Mouse (Mus musculus): Measurements from ENCODE around the gene Larp4.
"Not testable (repeated sequence)": the region's sequence is repeated elsewhere in the genome, so short reads cannot be mapped to it uniquely, and the experiment has no call there.

Larp4 gene

DNA sequence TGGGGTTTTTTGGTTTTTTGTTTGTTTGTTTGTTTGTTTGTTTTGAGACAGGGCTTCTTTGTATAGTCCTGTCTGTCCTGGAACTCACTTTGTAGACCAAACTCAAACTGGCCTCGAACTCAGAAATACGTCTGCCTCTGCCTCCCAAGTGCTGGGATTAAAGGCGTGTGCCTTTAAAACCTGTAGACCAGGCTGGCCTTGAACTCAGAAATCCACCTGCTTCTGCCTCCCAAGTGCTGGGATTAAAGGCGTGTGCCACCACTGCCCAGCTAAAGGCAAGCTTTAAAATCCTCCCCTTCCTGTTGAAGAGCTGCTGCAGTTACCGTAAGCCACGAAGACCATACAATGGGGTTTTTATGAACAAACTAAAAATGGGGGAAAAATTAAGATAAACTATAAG lies at the start of gene Larp4:
Larp4 (plus strand) TSS at position 301 of the 400 bp plus-strand sequence.
- not testable (repeated sequence) for DNase-seq (ENCODE audit: low spot score)

DNA sequence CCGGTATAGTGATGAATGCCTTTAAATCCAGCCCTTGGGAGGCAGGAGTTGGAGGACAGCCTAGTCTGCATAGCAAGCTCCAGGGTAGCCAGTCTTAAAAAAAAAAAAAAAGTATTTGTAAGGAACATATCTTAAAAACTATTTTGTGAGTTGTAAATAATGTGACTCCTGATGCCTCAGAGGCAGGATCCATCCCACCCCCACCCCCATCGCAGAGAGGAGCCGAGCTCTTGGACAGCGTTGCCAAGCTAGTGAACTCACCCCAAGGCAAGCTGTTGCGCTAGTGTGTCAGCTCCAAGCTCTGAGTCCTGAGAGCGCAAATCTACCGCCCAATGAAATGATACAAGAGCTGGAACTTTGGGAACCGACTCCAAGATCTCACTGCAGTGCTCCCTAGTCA lies 38.6 kb upstream of the Larp4 start:
- no peak for DNase-seq (ENCODE audit: low spot score)

DNA sequence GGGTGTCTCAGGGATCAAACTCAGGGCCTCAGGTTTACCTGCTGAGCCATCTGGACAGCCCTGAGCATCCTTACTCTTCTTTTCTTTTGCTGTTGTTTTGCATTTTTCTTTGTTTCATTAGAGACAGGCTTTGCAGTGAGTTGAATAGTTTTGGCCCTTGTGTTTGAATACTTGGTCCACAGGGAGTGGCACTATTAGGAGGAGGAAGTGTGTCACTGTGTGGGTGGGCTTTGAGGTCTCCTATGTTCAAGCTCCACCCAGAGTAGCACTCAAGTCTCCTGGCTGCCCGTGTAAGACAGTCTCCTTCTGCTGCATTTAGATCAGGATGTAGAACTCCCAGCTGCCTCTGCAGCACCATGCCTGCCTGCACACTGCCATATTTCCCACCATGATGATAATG lies 35.4 kb upstream of the Larp4 start:
- no peak for DNase-seq (ENCODE audit: low spot score)

DNA sequence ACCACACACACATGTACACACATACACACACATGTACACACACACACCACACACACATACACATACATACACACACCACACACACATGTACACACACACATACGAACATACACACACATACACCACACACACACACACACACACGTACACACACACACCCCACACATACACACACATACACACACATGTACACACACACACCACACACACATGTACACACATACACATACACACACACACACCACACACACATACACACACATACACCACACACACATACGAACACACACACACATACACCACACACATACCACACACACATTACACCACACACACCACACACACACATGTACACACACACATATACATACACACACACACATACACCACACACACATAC lies 33.2 kb upstream of the Larp4 start:
- no peak for DNase-seq (ENCODE audit: low spot score)

DNA sequence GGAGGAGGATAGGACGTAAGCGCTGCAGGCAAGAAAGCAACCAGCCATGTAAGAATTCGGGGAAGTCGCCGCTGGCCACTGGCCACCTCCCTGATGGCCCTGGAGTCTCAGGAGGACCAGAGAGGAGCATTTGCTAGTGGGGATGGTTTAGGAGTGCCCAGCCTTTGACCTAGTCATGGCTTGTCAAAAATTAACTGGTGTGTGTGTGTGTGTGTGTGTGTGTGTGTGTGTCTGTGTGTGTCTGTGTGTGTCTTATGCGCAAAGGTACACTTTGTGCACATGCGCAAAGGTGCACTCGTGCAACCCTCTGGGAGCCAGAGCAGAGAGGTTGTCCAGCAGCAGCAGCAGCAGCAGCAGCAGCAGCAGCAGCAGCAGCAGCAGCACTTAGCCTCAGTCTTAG lies 32.0 kb upstream of the Larp4 start:
- no peak for DNase-seq (ENCODE audit: low spot score)

DNA sequence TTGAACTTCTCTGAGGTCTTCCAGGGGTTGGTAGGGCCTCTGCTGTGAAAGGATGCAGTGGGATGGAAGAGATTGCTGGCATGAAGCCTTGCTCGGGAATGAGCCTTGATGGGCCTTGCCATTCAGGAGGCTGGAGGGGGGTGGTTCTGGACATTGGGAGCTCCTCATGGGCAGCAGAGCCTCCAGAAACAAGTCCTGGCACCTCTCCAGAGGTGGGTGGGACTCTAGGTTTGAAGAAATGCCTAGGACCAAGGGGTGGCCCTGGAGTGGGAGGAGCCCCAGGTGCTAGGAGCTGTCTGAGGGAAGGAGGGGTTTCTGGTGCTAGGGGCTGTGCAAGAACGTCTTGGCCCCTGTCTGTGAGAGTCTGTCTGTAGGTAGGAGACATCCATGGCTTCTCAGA lies 29.4 kb upstream of the Larp4 start:
- no peak for DNase-seq (ENCODE audit: low spot score)

DNA sequence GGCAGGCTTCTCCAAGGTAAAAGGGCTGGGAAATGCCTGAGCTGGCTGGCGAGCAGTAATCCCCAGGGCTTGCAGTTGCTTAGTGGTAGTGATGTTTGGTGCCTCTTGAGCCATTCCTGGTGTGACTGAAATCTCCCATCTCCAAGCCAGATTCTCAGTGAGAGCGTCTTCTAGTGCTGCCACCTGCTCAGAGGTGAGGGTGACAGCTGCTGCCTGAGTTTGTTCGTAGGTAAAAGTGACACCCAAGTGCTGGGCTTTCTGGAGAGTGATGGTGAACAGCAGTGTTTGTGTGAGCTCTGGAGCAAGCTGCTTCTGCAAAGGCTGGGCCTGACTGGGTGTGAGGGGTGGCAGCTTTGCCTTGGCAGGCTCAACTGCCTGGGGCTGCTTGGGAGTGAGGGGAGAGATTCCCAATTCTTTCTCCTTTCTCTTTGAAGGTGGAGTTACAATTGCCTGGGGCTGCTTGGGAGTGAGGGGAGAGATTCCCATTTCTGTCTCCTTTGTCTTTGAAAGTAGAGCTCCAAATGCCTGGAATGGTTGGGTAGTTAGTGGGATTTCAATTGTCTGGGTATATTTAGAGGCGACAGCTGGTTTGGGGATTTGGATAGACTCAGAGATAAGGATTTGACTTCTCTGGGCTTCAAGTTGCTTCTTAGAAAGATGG lies 28.8 kb upstream of the Larp4 start:
- no peak for DNase-seq (ENCODE audit: low spot score)

DNA sequence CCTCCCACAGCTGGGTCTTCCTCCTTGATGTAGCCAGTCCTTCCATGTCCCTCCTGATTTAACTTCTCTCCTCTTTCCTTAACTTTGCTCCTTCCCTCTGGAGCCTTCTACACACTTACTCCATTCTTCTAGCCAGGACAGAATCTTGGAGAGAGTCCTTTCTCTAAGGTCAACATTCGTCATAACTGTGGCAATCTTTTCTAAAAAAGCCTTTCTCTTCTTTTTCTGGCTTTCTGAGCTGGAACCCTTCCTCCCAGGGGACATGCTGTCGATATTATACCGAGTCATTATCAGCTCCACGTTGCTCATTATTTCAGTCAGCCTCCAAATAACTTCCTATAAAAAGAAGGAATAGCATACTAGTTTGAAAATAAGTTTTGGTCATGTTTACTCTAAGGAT lies 14.5 kb upstream of the Larp4 start:
- DNase-seq (ENCODE audit: low spot score), result no peak

DNA sequence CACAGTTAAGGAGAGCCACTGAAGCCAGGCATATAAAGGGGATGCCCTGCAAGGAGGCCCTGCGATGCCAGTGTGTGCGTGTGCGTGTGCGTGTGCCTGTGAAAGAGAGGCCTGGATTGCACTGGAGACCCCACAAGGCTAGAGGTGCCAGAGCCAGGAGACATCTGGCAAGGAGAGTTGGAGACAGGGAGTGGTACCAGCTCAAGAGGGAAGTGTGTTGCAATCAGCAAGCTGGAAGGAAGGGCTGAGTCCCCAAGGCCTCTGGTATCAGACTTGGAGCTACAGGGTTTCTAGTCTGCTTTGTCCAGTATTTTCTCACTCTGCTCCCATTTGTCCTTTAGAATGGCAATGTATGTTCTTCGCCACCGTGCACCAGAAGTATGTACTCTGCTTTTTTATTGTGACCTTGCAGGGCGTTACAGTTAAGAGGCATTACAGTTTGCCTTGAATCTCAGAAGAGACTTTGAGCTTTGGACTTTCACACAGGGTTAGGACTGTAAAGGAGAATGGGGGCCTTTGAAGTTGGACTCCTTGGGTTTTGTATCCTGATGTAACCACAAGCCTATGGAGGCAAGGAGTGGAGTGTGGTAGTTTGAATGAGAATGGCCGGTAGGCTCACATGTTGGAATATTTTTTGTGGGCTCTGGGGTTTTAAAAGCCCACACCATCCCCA lies 4.6 kb upstream of the Larp4 start:
- DNase-seq (ENCODE audit: low spot score), result no peak

DNA sequence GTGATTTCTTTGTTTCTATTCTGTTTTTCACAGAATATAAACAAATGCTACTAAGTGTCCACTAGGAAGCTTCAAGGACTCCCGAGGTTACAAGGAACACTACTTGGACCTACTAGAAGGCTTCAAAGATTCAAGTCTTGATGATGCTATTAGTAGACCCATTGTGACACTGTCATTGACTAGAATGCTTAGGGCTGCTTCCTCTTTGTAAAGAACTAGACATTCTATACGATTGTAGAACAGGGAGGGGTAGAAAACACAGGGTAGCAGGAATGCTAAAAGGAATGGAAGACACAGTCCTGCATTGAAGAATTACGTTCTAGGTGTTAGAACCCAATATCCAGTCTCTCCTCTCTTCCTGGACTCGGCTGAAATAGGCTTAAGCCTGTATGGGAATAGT lies 2.9 kb upstream of the Larp4 start, which contains the start of gene Fam186a:
Fam186a (minus strand) TSS at position 101 of the 400 bp plus-strand sequence.
- no peak for DNase-seq (ENCODE audit: low spot score)

DNA sequence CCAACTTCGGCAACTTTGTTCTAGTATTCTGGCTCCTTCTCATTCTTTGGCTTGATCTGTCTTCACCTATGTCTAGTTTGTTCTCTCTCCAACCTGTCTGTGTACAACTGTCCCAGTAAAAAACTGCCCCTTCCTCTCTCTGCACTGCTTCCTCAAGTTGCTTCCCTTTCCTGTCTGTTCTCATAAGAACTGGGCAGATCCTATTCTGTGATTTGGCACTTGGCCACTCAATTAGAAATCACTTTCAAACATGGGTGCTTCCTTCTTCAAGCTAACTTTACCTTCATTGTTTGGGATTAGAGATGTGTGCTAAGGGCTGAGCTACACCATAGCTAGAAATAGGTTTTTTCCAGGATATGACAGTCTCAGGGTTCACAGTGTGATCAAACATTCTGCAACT lies 741 bp downstream of the Larp4 start:
- DNase-seq (ENCODE audit: low spot score), result no peak

DNA sequence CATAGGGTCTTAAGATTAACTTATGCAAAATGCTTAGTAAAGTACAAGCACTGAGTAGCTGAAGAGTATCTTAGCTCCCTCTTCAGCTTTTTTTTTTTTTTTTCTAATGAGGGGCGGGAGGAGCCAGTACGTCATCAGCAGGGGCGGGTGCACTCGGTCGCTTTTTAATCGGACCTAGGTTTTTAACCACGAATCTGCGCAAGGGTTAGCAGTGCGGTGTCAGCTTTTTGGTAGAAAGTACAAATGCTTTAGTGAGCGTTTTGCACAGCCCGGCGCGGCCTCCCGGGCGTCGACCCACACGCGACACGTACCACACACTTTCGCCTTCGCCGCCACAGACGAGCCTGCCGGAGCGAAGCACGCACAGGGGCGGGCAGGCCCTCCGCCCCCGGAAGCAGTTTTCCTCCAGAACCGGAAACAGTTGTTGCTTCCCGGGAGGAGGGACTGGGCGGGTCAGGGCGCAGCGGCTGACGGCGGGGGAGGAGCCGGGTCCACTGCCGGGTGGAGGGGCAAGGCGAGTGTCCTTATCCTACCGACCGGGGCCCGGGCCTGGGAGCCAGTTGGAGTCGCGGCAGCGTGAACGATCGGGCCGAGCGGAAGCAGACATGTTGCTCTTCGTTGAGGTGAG lies 2.6 kb downstream of the Larp4 start:
- DNase-seq (ENCODE audit: low spot score), result peak; percentile 94

DNA sequence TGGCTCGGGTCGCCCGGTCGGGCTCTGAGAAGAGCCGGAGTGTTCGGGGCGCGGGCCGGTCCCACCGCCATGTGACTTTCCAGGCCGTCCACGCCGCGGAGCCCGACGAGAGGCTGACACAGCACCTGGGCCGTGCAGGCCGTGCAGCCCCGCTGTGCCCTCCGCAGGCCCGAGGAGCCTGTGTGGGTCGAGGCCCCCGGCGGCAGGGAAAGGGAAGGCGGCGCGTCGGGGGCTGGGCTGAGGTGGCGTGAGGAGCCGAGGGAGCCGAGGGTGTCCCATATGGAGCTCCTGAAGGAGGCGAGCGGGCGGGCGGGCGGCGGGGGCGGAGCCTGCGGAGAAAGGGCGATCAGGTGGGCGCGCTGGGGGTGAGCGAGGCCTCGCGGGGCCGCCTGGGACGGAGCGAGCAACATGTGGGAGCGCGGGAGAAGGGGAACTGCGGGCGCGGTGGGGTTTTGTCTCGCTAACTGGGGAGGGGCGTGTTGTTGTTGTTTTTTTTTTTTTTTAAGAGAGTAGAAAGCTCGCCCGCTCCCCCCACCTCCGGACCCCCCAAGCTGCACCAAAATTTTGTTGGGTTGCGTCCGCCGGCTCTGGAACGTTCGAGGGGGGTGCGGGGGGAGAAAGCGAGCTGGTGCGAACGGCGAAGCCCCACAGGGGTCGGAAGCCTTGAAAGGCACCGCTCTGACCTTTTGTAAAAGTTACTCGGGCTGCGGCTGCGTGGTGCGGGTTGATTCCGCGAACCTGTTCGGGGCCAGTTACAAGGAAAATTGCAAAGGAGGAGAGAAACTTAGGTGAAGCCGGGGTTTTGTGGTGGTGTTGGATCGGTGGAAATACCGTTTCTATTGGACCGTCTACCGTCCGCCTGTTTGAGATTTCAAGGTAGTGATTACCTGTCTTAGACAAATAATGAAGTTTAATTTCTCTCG lies 3.4 kb downstream of the Larp4 start:
- DNase-seq (ENCODE audit: low spot score), result peak; percentile 27

DNA sequence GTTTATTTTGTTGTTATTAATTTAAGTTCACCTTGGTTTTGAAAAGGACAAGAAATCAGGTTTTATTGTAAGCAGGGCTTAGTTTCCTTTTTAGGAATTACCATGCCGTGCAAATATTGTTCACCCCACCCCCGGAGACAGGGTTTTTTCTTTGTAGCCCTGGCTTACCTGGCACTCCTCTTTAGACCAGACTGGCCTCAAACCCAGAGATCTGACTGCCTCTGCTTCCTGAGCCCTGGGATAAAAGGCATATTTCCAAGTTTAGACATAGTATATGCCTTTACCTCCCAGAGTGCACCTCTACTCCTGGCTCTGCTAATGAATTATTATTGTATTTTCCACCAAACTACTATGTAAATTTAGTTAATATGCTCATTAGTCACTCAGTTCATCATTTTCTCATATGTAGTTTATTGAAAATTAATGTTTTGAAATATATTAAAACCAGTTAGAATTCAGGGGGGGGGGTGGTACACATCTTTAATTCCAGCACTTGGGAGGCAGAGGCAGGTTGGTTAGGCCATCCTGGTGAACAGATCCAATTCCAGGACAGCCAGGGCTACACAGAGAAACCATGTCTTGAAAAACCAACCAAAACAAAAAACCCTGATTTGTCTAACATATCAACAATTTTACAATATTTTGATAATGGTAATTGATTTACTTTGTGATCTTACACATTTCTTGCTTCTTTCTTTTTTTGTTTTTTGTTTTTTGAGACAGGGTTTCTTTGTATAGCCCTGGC lies 4.8 kb downstream of the Larp4 start:
- DNase-seq (ENCODE audit: low spot score), result no peak

DNA sequence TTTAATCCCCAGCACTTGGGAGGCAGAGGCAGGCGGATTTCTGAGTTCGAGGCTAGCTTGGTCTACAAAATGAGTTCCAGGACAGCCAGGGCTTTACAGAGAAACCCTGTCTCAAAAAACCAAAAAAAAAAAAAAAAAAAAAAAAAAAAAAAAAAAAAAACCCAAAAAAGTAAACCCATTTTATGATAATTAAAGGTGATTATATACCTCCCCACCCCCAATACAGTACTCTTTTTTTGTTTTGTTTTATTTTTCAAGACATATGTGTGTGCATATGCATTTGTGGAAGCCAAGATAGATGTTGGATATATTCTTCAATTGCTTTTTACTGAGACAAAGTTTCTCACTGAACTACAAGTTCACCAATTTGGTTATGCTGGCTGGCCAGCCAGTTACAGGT lies 6.3 kb downstream of the Larp4 start:
- DNase-seq (ENCODE audit: low spot score), result not testable (repeated sequence)

DNA sequence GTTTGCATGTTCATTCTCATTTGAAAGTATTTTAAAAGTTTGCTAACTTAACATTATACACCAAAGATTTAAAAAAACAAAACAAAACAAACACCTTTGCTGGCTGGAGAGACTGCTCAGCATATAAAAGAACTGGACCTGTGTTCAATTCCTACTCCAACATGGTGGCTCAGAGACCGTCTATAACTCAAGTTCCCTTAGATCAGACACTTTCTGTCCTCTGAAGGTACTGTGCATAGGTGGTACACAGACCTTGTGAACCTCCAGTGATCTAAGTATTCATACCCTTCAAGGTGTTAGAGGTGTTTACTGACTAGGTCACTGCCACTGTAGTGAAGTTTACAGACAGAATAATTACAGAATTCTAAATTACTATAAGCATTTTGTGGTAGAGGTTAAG lies 9.4 kb downstream of the Larp4 start:
- DNase-seq (ENCODE audit: low spot score), result no peak

DNA sequence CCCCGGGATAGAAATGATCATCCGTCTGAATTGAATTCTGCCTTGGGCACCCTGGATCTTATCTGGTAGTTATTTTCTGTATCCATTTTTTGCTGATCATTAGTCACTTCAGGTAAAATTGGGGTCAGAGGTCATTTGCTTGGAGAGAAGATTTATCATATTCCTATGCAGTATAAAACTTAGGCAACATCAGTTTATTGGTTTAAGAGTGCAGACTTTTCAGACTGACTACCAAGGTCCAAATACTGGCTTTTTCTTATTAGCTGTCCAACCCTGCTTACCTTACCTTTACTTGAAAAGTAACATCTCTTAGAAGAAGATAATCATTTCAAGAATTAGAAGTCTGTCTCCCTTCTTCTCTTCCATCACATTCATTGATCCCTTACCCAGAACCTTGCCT lies 9.8 kb downstream of the Larp4 start:
- DNase-seq (ENCODE audit: low spot score), result no peak

DNA sequence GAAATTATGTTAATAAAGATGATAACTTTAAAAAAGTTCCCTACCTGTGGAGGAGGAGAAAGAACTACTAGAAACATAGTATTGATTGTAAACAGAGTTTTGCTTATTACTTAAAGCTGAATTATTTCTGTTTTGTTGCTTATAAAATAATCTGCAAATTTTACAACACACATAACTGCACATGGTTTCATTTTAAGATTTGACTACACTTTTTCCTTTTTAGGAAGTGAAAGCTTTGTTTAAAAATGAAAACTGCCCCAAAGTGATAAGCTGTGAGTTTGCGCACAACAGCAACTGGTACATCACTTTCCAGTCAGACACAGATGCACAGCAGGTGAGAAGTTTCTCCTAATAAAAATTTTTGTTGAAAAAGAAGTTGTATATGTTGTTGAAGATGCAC lies 23.2 kb downstream of the Larp4 start:
- no peak for DNase-seq (ENCODE audit: low spot score)

DNA sequence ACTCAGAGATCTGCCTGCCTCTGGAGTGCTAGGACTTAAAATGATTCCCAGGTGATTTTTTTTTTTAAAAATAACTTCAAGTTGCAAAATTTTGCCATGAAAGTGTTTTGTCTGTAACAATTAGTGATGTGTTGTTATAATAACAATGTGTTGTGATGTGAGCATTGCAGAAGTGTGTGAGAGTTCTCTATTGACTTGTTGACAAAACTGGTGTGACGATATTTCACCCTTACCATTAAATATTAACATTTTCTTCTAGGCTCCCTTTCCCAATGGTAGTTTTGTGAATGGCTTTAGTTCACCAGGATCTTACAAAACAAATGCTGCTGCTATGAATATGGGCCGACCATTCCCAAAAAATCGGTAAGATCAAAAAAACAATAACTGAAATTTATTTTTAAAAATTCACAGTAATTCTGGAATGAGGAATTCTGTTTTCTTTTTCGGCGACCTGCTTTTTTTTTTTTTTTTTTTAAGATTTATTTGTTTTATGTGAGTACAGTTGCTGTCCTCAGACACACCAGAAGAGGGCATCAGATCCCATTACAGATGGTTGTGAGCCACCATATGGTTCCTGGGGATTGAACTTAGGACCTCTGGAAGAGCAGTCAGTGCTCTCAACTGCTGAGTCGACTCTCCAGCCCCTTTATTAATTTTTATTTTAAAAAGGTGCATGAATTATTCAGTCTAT lies 27.4 kb downstream of the Larp4 start:
- DNase-seq (ENCODE audit: low spot score), result no peak

DNA sequence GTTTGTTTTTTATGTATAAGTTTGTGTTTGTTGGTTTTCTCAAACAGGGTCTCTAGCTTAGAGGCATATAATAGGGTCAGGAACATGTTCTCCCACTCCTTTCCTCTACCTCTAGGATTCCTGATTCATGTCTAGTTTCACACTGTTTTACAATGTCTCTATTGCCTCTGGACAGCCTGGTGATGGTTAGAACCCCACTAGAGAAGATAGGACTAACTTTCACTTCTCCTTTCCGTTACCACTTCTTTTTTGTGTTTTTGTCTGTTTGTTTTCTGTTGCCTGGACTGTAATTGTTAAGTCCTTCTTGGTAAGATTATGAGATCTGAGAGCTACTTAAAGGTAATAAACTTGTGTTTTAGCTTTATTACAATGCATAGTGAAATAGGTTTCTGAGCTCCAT lies 29.5 kb downstream of the Larp4 start:
- no peak for DNase-seq (ENCODE audit: low spot score)

DNA sequence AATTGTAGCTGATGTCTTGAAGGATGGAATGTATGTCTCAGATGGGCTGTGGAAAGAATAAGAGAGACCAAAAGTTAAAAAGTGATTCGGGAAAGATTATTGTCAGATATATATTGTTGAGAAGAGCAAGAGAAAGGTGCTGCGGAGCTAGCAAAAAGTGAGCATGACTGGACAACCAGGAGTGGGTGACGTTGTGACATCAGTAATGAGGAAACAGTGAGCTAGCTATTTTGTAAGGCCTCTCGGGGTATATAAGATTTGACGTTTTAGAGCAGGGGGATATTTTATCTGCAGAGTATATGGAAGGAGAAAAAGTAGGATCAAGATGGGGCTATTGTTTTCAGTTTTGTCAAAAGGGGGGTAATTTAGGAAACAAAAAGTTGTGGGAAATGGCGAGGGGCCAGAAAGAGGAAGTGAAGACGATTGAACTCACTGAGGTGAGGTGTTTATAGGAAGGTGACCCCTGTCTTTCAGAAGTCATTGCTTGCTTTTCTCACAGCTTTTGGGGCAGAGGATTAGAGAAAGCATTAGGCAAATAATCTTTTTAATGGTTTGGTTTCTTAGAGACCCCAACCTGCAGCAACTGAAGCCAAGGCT lies 34.9 kb downstream of the Larp4 start:
- DNase-seq (ENCODE audit: low spot score), result no peak

Measured in spleen, adult 12 weeks (tissue).